Mouse (Mus musculus) heart, embryonic 16.5 days (tissue): Measurements from ENCODE around the gene Itgb4. TPM values are rescaled to one million over a fixed set of nuclear protein-coding genes. Genes with fewer than 3 reads are reported as not detected.
"Not testable (repeated sequence)": the region's sequence is repeated elsewhere in the genome, so short reads cannot be mapped to it uniquely, and the experiment has no call there.

Experiments
- ATAC-seq: fragments of 200-750 bp; cut with Nextera tagmentation; replicated peaks from 2 replicates; pipeline ENCODE4 v1.8.0; 2017; ENCODE audit warnings: moderate number of reproducible peaks; ENCODE audit not compliant: insufficient read depth, low FRiP score; ENCODE audit errors: extremely low read depth
- H3K27ac ChIP-seq: fragments of 300-500 bp; sonication (generic); 2 replicates; pipeline ENCODE4 v1.5.1; 2014; ENCODE audit warnings: mild to moderate bottlenecking, low read length, control low read depth, moderate library complexity
- H3K27me3 ChIP-seq: fragments of 300-500 bp; sonication (generic); 2 replicates; pipeline ENCODE4 v1.6.1; 2014; ENCODE audit warnings: low read length, mixed read lengths; ENCODE audit not compliant: control insufficient read depth, insufficient read depth
- H3K36me3 ChIP-seq: fragments of 300-500 bp; sonication (generic); 2 replicates; pipeline ENCODE4 v1.6.1; 2014; ENCODE audit not compliant: control insufficient read depth, insufficient read depth
- H3K4me1 ChIP-seq: fragments of 300-500 bp; sonication (generic); 2 replicates; pipeline ENCODE4 v1.6.1; 2014; ENCODE audit warnings: low read length, mixed read lengths; ENCODE audit not compliant: control insufficient read depth, insufficient read depth
- H3K4me2 ChIP-seq: fragments of 300-500 bp; sonication (generic); 2 replicates; pipeline ENCODE4 v1.6.1; 2014; ENCODE audit warnings: low read depth, mild to moderate bottlenecking, control low read depth, low read length
- H3K4me3 ChIP-seq: fragments of 300-500 bp; sonication (generic); 2 replicates; pipeline ENCODE4 v1.5.1; 2014; ENCODE audit warnings: mild to moderate bottlenecking, control low read depth, low read length
- H3K9ac ChIP-seq: fragments of 300-500 bp; sonication (generic); 2 replicates; pipeline ENCODE4 v1.6.1; 2014; ENCODE audit warnings: low read length, control low read depth
- H3K9me3 ChIP-seq: fragments of 300-500 bp; sonication (generic); replicated peaks from 2 replicates; pipeline ENCODE4 v1.6.1; 2016; ENCODE audit warnings: low read length; ENCODE audit not compliant: control insufficient read depth
- WGBS: fragments of 180-500 bp; shearing (Covaris S2); extraction: QIAGEN DNeasy Blood & Tissue Kit; methylation state at CpG from one replicate; pipeline ENCODE4 v1.1.7; 2014; 5-methylcytosine and 5-hydroxymethylcytosine counted together
- polyA plus RNA-seq: library from polyadenylated mRNA; unstranded; fragments of >200 nt; fragmentation: Nextera tagmentation; extraction: Ambion mirVana; gene quantifications from 2 replicates; pipeline ENCODE4 v1.2.1, GENCODE M21; 2015

The Itgb4 gene
- polyA plus RNA-seq, 1 experiment from 2014 or later, result 4.4 TPM

DNA sequence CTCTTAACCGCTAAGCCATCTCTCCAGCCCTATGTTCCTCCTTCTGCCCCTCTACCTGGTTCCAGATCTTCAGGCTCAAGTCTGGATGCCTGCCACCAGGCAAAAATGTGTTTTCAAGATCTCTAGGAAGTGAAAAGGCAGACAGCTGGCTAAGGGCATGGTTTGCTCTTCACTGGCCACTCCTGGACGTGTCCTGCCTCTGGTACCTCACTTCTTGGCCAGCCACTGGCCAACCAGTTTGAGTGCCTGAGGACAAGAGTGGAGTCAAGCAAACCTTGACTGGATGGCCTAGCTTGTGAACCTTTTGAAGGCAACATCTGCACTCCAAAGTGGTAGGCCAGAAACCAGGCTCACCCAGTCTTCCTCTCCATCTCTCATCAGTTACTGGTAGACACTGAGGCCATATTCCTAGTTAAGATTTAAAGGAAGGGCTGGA, 45.5 kb downstream of the Itgb4 start:
- Histone ChIP-seq H3K27me3 (no peaks in the 10 kb centered on the region), H3K4me2 (no peak overlapping the region), H3K9me3 (no peaks in the 10 kb centered on the region), H3K4me3 (no peak overlapping the region), H3K9ac (no peak overlapping the region), H3K4me1 (peaks cover 11% of the 10 kb centered on the region), H3K27ac (no peak overlapping the region; the same call in 1 of the 2 replicates), H3K36me3 (peaks cover 9% of the 10 kb centered on the region)
- 73% methylated on average over 2 of the region's 2 CpGs for WGBS
- no peak for ATAC-seq

DNA sequence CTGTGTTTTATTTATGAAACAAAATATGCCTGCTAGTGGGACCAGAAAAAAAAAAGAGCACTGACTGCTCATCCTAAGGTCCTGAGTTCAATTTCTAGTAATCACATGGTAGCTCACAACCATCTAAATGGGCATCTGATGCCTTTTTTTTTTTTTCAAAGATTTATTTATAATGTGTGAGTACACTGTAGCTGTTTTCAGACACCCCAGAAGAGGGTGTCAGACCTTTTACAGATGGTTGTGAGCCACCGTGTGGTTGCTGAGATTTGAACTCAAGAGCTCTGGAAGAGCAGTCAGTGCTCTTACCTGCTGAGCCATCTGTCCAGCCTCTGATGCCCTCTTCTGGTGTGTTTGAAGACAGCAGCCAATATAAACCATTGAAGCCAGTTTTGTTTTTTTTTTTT, 46.0 kb downstream of the Itgb4 start:
- Histone ChIP-seq H3K9ac (no peak overlapping the region), H3K4me1 (peaks cover 11% of the 10 kb centered on the region), H3K4me2 (no peak overlapping the region), H3K27ac (no peak overlapping the region), H3K9me3 (no peaks in the 10 kb centered on the region), H3K27me3 (no peaks in the 10 kb centered on the region), H3K36me3 (peaks cover 9% of the 10 kb centered on the region), H3K4me3 (no peak overlapping the region)
- no peak for ATAC-seq
- 38% methylated on average over 1 of the region's 1 CpGs for WGBS

DNA sequence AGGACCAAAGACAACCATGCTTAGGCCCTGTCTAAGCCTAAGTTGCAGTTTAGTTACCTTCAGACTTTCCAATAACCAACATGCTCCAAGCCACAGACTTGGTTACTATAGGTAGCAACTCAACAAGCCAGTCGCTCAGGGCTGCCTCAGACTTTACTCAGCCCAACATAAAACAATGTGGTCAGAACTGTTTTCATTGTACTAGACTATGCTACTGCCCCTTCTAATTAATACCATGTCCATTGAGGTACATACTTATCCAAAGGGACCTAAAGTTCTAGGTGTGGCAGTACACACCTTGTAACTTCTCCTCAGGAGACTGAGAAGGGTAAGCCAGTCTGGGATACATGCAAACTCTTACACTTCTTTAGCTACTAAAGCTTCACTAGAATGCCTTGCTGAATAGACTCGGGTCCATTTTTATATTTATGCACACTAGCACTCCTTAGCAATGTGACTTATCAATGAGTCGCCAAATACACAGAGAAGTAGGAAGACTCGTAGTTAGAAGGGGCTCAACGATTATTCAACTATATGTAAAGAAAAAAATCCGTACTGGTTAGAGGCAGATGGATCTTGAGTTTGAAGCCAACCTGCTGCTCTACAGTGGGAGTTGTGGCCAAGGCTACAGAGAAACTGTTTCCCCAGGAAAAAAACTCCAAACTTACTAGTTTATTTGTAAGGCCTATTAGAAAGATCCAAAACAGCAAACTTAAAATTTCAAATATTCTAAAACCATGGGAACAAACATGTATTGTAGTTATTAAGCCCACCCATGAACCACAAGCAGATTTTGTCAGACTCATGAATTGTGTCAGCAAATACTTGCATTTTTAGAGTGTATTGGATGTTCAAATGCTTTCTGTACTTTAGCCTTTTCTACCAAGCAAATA, 47.1 kb downstream of the Itgb4 start:
- no peak overlapping the region; the same call in 1 of the 2 replicates for H3K4me2 ChIP-seq
- H3K27ac ChIP-seq, result no peak overlapping the region
- no peak for ATAC-seq
- H3K9ac ChIP-seq, result no peak overlapping the region
- WGBS, result 64% methylated on average over 6 of the region's 6 CpGs
- H3K27me3 ChIP-seq, result no peaks in the 10 kb centered on the region
- no peak overlapping the region for H3K4me3 ChIP-seq
- peaks cover 11% of the 10 kb centered on the region for H3K4me1 ChIP-seq
- H3K9me3 ChIP-seq, result no peaks in the 10 kb centered on the region
- H3K36me3 ChIP-seq, result peaks cover 9% of the 10 kb centered on the region

DNA sequence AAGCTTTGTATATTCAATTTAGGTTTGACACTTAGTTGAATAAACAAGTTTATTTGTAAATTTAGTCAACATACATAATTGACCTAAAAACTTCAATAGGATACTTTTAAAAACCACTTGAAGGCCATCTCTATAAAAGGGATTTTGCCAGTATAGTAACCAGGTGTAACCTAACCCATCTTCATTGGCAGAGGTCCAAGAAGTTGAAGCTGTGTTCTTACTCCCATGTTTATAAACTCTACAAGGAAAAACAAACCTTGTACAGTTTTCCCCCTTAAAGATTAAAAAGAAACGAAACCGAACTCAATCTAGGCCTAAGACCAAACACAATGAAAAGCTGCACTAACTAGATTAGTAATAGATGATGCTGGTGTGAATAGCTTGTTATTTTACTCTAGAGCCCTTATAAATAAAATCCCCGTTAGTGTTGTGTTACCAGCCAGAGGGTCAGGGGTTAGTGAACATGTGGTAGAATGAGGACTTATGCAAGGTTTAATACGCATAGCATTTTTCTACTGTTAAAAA, 47.8 kb downstream of the Itgb4 start:
- peaks cover 9% of the 10 kb centered on the region for H3K36me3 ChIP-seq
- ATAC-seq, result no peak
- H3K27me3 ChIP-seq, result no peaks in the 10 kb centered on the region
- peak overlapping the region; percentile 21 for H3K9ac ChIP-seq
- H3K9me3 ChIP-seq, result no peaks in the 10 kb centered on the region
- H3K27ac ChIP-seq, result no peak overlapping the region
- H3K4me3 ChIP-seq, result peak overlapping the region; percentile 36
- peaks cover 11% of the 10 kb centered on the region for H3K4me1 ChIP-seq
- H3K4me2 ChIP-seq, result peak overlapping the region; percentile 57
- 57% methylated on average over 4 of the region's 4 CpGs for WGBS

DNA sequence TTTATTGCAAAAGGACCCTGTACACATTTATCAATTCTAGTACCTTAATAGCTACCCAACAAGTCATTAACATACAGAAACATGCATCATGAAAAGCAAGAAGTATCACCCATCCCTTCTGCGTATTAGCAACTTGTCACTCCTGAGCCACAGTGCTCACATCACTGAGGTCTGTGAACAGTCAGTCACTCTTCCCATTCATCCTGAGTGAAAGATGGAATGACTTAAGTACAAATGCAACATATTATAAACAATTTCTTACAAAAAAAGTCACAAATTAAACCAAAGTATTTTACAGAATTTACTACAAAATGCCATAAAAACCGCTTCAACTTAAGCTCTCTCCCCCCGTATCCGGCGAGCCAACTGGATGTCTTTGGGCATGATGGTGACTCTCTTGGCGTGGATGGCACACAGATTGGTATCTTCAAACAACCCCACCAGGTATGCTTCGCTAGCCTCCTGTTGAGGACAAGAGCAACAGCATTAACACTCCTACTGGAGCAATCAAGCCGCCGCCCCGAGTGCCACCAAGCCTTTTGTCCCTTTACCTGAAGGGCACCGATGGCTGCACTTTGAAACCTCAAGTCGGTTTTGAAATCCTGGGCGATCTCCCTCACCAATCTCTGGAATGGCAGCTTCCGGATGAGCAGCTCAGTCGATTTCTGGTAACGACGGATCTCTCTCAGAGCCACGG, 48.7 kb downstream of the Itgb4 start:
- H3K36me3 ChIP-seq, ATAC-seq: not testable (repeated sequence)

DNA sequence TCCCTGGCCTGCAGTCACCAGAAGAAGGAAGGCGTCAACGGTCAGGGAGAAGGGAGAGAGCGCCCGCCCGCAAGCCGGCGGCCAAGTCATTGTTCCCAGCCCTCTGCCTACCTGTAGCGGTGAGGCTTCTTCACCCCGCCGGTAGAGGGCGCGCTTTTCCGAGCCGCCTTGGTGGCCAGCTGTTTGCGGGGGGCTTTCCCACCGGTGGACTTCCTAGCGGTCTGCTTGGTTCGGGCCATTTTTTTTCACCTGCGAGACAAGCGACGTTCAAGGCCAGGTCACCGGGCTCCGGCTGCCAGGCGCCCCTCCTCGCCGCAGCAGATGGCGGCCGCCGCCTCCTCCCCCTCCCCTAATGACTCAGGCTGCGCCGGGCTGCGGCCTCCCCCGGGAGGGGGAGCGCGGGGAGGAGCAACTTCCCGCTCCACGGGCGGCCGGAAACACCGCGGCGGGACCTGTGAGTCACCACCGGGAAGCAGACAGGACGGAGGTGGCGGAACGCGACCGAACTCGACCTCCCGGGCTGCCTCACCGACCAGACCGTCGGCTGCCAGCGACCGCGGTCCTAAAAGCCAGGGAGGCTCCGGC, 49.4 kb downstream of the Itgb4 start:
- H3K4me2 ChIP-seq, result peak overlapping the region; percentile 70
- H3K27ac ChIP-seq, result peak overlapping the region; percentile 100
- peaks cover 11% of the 10 kb centered on the region for H3K4me1 ChIP-seq
- H3K4me3 ChIP-seq, result peak overlapping the region; percentile 96
- no peaks in the 10 kb centered on the region for H3K27me3 ChIP-seq
- peak; percentile 86 for ATAC-seq
- H3K36me3 ChIP-seq, result peaks cover 9% of the 10 kb centered on the region
- H3K9ac ChIP-seq, result peak overlapping the region; percentile 99
- WGBS, result under 1% methylated on average over 57 of the region's 57 CpGs
- H3K9me3 ChIP-seq, result no peaks in the 10 kb centered on the region

More for the DNA sequence above, 48.7 kb downstream of the Itgb4 start:
- peak overlapping the region; percentile 100 for H3K27ac ChIP-seq
- peaks cover 11% of the 10 kb centered on the region for H3K4me1 ChIP-seq
- peak overlapping the region; percentile 99 for H3K9ac ChIP-seq
- WGBS, result 5% methylated on average over 18 of the region's 18 CpGs
- not testable (repeated sequence) for H3K9me3 ChIP-seq, H3K27me3 ChIP-seq
- peak overlapping the region; percentile 70 for H3K4me2 ChIP-seq
- peak overlapping the region; percentile 96 for H3K4me3 ChIP-seq

DNA sequence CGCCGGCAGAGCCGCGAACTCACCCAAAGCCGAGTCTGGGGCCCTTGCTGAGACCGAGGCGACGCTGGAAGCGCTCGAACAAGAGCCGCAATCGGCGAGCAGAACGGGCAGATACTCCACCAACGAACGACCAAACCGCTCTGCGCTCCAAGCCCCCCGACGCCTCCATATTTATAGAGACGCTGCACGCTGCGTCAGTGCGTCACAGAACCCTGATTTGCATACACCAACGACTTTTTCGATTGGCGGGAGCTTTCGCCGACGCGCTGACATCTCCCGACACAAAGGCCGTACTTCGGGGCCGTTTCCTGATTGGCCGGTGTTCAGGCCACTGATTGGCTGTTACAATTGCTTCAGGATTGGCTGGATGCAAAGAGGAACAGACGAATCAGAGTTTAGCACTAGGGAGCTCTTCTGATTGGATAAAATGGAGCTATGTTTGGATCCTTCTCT, 49.9 kb downstream of the Itgb4 start:
- peak overlapping the region; percentile 96 for H3K4me3 ChIP-seq
- peaks cover 9% of the 10 kb centered on the region for H3K36me3 ChIP-seq
- no peaks in the 10 kb centered on the region for H3K27me3 ChIP-seq
- peak; percentile 92 for ATAC-seq
- H3K27ac ChIP-seq, result peak overlapping the region; percentile 100
- H3K4me2 ChIP-seq, result peak overlapping the region; percentile 70; the same call in 1 of the 2 replicates
- H3K9me3 ChIP-seq, result no peaks in the 10 kb centered on the region
- H3K9ac ChIP-seq, result peak overlapping the region; percentile 99
- peaks cover 11% of the 10 kb centered on the region for H3K4me1 ChIP-seq
- under 1% methylated on average over 37 of the region's 37 CpGs for WGBS

DNA sequence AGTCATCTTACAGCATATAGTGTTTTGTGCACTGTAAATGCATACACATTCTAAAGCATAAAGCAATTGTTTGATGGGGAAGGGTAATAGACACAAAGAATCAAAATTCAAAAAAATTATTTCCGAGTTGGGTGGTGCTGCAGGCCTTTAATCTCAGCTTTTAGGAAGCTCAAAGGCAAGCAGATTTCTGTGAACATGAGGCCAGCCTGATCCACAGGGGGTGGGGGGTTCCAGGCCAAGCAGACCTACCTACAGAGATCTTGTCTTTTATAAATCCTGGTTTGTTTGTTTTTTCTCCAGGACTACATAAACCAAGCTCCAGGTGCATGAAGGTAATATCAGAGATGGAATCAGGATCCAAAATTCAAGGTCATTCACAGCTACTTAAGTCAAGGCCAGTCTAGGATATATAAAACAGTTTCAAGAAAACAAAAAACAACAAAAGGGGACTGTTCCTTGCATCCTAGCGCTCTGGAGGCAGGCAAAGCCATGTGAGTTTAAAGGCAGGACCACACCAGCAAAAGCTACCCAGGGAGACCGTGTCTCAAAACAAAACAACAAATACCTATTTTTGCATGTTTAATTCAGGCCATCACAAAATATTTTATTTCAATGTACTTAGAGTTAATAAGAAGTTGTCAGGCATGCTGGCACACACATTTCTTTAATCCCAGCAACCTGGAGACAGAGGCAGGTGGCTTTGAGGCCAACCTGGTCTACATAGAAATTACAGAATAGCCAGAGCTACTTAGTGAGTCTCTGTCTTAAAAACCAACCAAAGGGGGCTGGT, 50.7 kb downstream of the Itgb4 start:
- no peak for ATAC-seq
- Histone ChIP-seq H3K4me2 (no peak overlapping the region), H3K9me3 (no peaks in the 10 kb centered on the region), H3K4me3 (no peak overlapping the region), H3K27ac (peak overlapping the region; percentile 5; the same call in 1 of the 2 replicates), H3K27me3 (no peaks in the 10 kb centered on the region), H3K4me1 (peaks cover 11% of the 10 kb centered on the region), H3K9ac (no peak overlapping the region), H3K36me3 (peaks cover 9% of the 10 kb centered on the region)
- 88% methylated on average over 3 of the region's 3 CpGs for WGBS
